Comparison of ENCODE assay signal across 45 mouse cellular contexts in the genomic region with DNA sequence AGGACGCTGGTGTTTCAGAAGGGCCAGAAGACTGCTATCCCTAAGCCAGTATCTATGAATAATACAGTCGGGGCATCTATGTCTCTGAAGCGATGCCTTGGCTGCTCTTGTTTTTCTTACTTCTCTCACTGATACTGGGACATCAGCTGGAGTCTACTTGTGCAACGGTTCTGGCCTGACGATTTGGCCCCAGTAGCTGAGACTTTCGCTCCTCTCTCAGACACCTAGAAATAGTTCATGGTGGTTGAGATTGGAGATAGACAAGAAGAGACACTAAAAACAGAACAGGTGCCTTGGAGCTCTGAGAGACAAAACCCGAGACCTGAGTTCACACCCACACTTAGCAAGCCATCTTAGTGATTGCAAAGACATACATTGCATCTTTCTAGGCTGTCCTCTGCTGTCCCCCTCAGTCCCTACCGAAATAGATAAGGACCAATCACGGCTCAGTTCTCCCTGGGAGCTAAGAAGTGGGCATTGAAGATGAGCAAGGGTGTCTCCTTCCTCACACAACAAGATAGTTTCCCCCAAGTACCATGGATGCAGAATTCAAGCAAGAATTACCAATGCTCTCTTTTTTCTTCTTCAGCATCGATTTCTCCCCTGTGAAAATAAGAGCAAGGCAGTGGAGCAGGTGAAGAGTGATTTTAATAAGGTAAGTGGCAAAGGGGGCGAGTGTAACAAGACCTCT. TPM values are rescaled to one million over a fixed set of nuclear protein-coding genes. Genes with fewer than 3 reads are reported as not detected.
"Had no signal": no experiment of that assay in that cellular context is flagged by ENCODE, and none has a peak within 500 bp of the region (broad histone marks: within the 10 kb centered on the region; RNA-seq: fewer than 3 reads in every experiment).

No protein-coding gene starts in this region.

- DNase-seq: left cerebral cortex, postnatal 4 days; liver; liver, embryonic 13.5 days; liver, postnatal 0 days; lung, adult 18-20 months; lung, adult 2 months; lung, embryonic 14.5 days; lung, postnatal 10 days; lung, postnatal 14 days; lung, postnatal 36 days; lung, postnatal 4 days; midbrain, embryonic 14.5 days had no signal

- H3K9me3 ChIP-seq: limb, embryonic 10.5 days; limb, embryonic 12.5 days; limb, embryonic 13.5 days; limb, embryonic 15.5 days; liver, embryonic 12.5 days; liver, embryonic 13.5 days; liver, embryonic 15.5 days; lung, embryonic 15.5 days; megakaryocyte, embryonic 14.5 days; midbrain, embryonic 10.5 days; midbrain, embryonic 12.5 days; midbrain, embryonic 13.5 days; midbrain, embryonic 15.5 days; neural tube, embryonic 12.5 days had no signal

- H3K27me3 ChIP-seq: limb, embryonic 12.5 days; limb, embryonic 13.5 days; limb, embryonic 15.5 days; lung, embryonic 15.5 days; midbrain, embryonic 13.5 days; midbrain, embryonic 15.5 days; neural tube, embryonic 12.5 days had no signal

- H3K36me3 ChIP-seq: limb, embryonic 10.5 days; limb, embryonic 12.5 days; limb, embryonic 13.5 days; limb, embryonic 15.5 days; liver, embryonic 12.5 days; liver, embryonic 13.5 days; liver, embryonic 15.5 days; lung, embryonic 15.5 days; midbrain, embryonic 10.5 days; midbrain, embryonic 12.5 days; midbrain, embryonic 13.5 days; midbrain, embryonic 15.5 days; neural tube, embryonic 12.5 days had no signal

- H3K4me1 ChIP-seq: limb, embryonic 15.5 days; lung, embryonic 15.5 days; midbrain, embryonic 13.5 days; midbrain, embryonic 15.5 days; neural tube, embryonic 12.5 days had no signal

- H3K27ac ChIP-seq: limb, embryonic 10.5 days; limb, embryonic 12.5 days; limb, embryonic 13.5 days; limb, embryonic 15.5 days; liver, embryonic 12.5 days; liver, embryonic 13.5 days; liver, embryonic 14.5 days; liver, embryonic 15.5 days; lung, embryonic 15.5 days; midbrain, embryonic 10.5 days; midbrain, embryonic 12.5 days; midbrain, embryonic 13.5 days; midbrain, embryonic 15.5 days; neural tube, embryonic 12.5 days had no signal

- ATAC-seq: liver, embryonic 12.5 days; liver, postnatal 0 days; lung, postnatal 0 days; midbrain, embryonic 13.5 days; midbrain, embryonic 15.5 days; midbrain, embryonic 16.5 days had no signal

- H3K4me2 ChIP-seq: limb, embryonic 12.5 days; limb, embryonic 13.5 days; limb, embryonic 15.5 days; liver, embryonic 11.5 days; liver, embryonic 12.5 days; liver, embryonic 13.5 days; liver, embryonic 15.5 days; lung, embryonic 14.5 days; lung, embryonic 15.5 days; midbrain, embryonic 11.5 days; midbrain, embryonic 12.5 days; midbrain, embryonic 13.5 days; midbrain, embryonic 15.5 days; neural tube, embryonic 12.5 days had no signal

- H3K9ac ChIP-seq: limb, embryonic 12.5 days; limb, embryonic 13.5 days; limb, embryonic 15.5 days; liver, embryonic 12.5 days; liver, embryonic 13.5 days; liver, embryonic 14.5 days; liver, embryonic 15.5 days; liver, postnatal 0 days; lung, embryonic 14.5 days; lung, embryonic 15.5 days; midbrain, embryonic 12.5 days; midbrain, embryonic 13.5 days; midbrain, embryonic 15.5 days; neural tube, embryonic 12.5 days had no signal

- H3K4me3 ChIP-seq: limb, embryonic 10.5 days; limb, embryonic 12.5 days; limb, embryonic 13.5 days; limb, embryonic 15.5 days; liver, embryonic 12.5 days; liver, embryonic 13.5 days; liver, embryonic 15.5 days; lung, embryonic 15.5 days; midbrain, embryonic 10.5 days; midbrain, embryonic 12.5 days; midbrain, embryonic 13.5 days; midbrain, embryonic 15.5 days; myocyte; neural tube, embryonic 12.5 days had no signal

RNA-seq across cellular contexts. Expression of gene Il10, which starts 2.4 kb away (rescaled TPM):
- total RNA-seq: left cerebral cortex, postnatal 10 days; left cerebral cortex, postnatal 14 days; left cerebral cortex, postnatal 25 days; left cerebral cortex, postnatal 36 days; megakaryocyte progenitor cell, adult 5-6 weeks; megakaryocyte, adult 5-6 weeks; megakaryocyte-erythroid progenitor cell, adult 5-6 weeks; midbrain, postnatal 0 days; monocyte, adult 5-6 weeks had no signal
- polyA plus RNA-seq: limb, embryonic 10.5 days; limb, embryonic 11.5 days; limb, embryonic 15.5 days; liver, adult 2 months; liver, embryonic 11.5 days; liver, embryonic 12.5 days; liver, embryonic 13.5 days; liver, embryonic 15.5 days; liver, embryonic 16.5 days; lung, adult 2 months; lung, embryonic 14.5 days; lung, embryonic 16.5 days; lung, postnatal 0 days; midbrain, embryonic 10.5 days; midbrain, embryonic 11.5 days; midbrain, embryonic 12.5 days; midbrain, embryonic 13.5 days; midbrain, embryonic 14.5 days; midbrain, embryonic 15.5 days; midbrain, embryonic 16.5 days; midbrain, postnatal 0 days; myocyte; neural tube, embryonic 11.5 days; neural tube, embryonic 12.5 days had no signal
